Mouse (Mus musculus): ENCODE results near the gene Metap1d. TPM values are rescaled to one million over a fixed set of nuclear protein-coding genes. Genes with fewer than 3 reads are reported as not detected.

Metap1d gene
- polyA plus RNA-seq, 1 experiment: 56.1 TPM

DNA sequence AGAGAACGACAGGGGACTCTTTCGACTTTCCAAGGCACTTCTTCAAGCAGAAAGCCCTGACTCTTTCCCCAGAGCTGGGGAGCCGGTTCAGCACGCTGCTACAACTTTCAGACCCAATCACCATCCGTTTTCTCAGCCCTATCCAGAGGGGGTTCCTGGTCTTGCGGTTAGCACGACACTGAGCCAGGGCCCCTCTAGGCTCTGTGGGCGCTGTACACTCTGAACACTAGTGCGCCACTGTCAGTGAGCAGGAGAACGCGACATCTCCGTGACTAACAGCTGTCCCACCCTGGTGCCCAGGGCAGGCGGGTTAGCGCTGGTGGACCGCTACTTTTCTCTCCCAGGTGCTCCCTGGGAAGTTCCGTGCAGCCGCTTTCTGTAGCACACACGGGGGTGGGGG is 98.6 kb downstream of the Metap1d start:
- H3K4me3 ChIP-seq (replicated peaks; ENCODE audit: insufficient read depth, low read depth, low read length): no peak overlapping the region
- DNase-seq: no peak
- peaks cover 6% of the 10 kb centered on the region; the same call in 1 of the 2 replicates for H3K27me3 ChIP-seq (ENCODE audit: control insufficient read depth, insufficient read depth, low read length)
- WGBS: 1% methylated on average over 18 of the region's 18 CpGs
- no peak for TF ChIP-seq POLR2A (IDR thresholded peaks at IDR 0.05; ENCODE audit: borderline replicate concordance, insufficient read depth, low read length)
- no peak for TF ChIP-seq CTCF (IDR thresholded peaks at IDR 0.05; ENCODE audit: borderline replicate concordance, insufficient read depth, low read depth, low read length)
- H3K27ac ChIP-seq (ENCODE audit: insufficient read depth, low read length): no peak overlapping the region
- H3K4me1 ChIP-seq (ENCODE audit: control insufficient read depth, insufficient read depth, low read length): no peaks in the 10 kb centered on the region

DNA sequence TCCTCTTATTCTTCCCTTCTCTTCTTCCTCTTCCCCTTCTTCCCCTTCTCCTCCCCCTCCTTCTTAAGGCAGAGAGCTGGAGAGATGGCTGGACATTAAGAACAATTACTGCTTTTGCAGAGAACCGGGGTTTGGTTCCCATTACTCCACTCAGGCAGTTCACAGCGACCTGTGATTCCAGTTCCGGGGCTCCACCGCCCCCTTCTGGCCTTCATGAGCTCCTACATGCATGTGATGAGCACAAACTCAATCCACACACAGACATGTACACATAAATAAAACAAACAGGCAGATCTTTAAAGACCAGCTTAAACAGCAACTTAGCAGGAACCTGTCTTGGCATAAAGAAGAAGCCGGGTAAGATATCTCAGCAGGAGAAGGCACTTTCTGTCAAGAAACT is 103.0 kb downstream of the Metap1d start:
- H3K27me3 ChIP-seq (ENCODE audit: control insufficient read depth, insufficient read depth, low read length): no peaks in the 10 kb centered on the region; the same call in 1 of the 2 replicates
- H3K27ac ChIP-seq (ENCODE audit: insufficient read depth, low read length): no peak overlapping the region
- WGBS: 64% methylated on average over 5 of the region's 5 CpGs
- no peak for DNase-seq
- H3K4me3 ChIP-seq (replicated peaks; ENCODE audit: insufficient read depth, low read depth, low read length): no peak overlapping the region
- H3K4me1 ChIP-seq (ENCODE audit: control insufficient read depth, insufficient read depth, low read length): no peaks in the 10 kb centered on the region
- no peak for TF ChIP-seq CTCF (IDR thresholded peaks at IDR 0.05; ENCODE audit: borderline replicate concordance, insufficient read depth, low read depth, low read length)
- no peak for TF ChIP-seq POLR2A (IDR thresholded peaks at IDR 0.05; ENCODE audit: borderline replicate concordance, insufficient read depth, low read length)

DNA sequence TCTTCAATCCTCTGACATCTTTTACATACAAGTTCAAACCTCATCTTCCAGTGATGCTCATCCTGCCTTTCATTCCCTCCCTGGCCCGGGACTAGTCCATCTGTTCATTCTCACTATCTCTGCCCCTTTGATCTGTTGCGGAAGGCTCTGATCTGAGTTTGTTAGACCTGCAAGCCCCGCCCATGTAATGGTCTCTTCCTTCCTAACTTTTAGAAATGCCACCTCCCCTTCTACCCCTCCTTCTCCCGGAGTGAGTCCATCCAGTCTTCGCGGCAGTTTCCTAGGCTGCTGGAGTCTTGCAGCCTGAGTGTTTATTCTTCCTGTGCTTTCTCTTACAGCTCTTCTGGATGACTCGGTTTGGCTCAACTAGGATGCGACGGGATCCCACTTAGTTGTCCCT is 113.4 kb downstream of the Metap1d start:
- no peaks in the 10 kb centered on the region for H3K4me1 ChIP-seq (ENCODE audit: control insufficient read depth, insufficient read depth, low read length)
- TF ChIP-seq CTCF (IDR thresholded peaks at IDR 0.05; ENCODE audit: borderline replicate concordance, insufficient read depth, low read depth, low read length) (no peak), POLR2A (IDR thresholded peaks at IDR 0.05; ENCODE audit: borderline replicate concordance, insufficient read depth, low read length) (no peak)
- no peaks in the 10 kb centered on the region for H3K27me3 ChIP-seq (ENCODE audit: control insufficient read depth, insufficient read depth, low read length)
- H3K27ac ChIP-seq (ENCODE audit: insufficient read depth, low read length): no peak overlapping the region
- H3K4me3 ChIP-seq (replicated peaks; ENCODE audit: insufficient read depth, low read depth, low read length): no peak overlapping the region
- WGBS: 80% methylated on average over 9 of the region's 9 CpGs
- DNase-seq: no peak

DNA sequence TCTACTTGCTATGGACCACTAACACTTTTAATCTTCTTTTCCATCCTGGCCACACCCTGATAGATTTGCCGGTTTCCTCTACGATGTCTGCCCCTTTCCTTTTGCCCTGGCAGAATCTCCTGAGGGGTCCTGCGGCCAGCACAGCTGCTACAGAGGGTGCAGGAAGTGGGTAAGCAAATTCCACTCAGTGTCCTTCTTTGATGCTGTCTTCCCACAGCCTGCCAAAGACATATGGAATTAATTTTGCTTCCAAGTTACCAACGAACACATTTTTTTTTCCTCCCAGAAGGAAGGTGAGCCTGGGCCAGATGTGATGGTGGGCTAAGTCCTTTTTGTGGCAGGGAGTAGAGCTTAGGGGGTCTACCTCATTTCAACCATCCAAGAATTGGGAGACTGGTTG is 120.7 kb downstream of the Metap1d start:
- H3K27ac ChIP-seq (ENCODE audit: insufficient read depth, low read length): no peak overlapping the region
- WGBS: 49% methylated on average over 4 of the region's 4 CpGs
- no peak for TF ChIP-seq POLR2A (IDR thresholded peaks at IDR 0.05; ENCODE audit: borderline replicate concordance, insufficient read depth, low read length)
- no peak for TF ChIP-seq CTCF (IDR thresholded peaks at IDR 0.05; ENCODE audit: borderline replicate concordance, insufficient read depth, low read depth, low read length)
- no peak for DNase-seq
- H3K27me3 ChIP-seq (ENCODE audit: control insufficient read depth, insufficient read depth, low read length): no peaks in the 10 kb centered on the region; the same call in 1 of the 2 replicates
- H3K4me3 ChIP-seq (replicated peaks; ENCODE audit: insufficient read depth, low read depth, low read length): no peak overlapping the region
- H3K4me1 ChIP-seq (ENCODE audit: control insufficient read depth, insufficient read depth, low read length): no peaks in the 10 kb centered on the region

Other genes starting within 250 kb of the Metap1d start
- gene Dync1i2, start 241.6 kb upstream of the Metap1d start, polyA plus RNA-seq (2012; rRNA removed): 129 and 130 TPM in 2 replicates
- 135 and 139 TPM in 2 replicates for gene Slc25a12, start 85.5 kb upstream of the Metap1d start, polyA plus RNA-seq (2012; rRNA removed)
- 23.5 and 24.0 TPM in 2 replicates for gene Hat1, start 64.3 kb upstream of the Metap1d start, polyA plus RNA-seq (2012; rRNA removed)
- gene Dlx1, start 74.8 kb downstream of the Metap1d start, polyA plus RNA-seq (2012; rRNA removed): 0.14 and 0.20 TPM in 2 replicates
- not detected in 2 replicates for gene Dlx2, start 93.5 kb downstream of the Metap1d start, polyA plus RNA-seq (2012; rRNA removed)

Measured in cerebellum, adult 2 months (tissue).